Mouse (Mus musculus) intestine, postnatal 0 days (tissue): ENCODE results near the gene Prss43. TPM values are rescaled to one million over a fixed set of nuclear protein-coding genes. Genes with fewer than 3 reads are reported as not detected.
"Not testable (repeated sequence)": the region's sequence is repeated elsewhere in the genome, so short reads cannot be mapped to it uniquely, and the experiment has no call there.

Experiments
- ATAC-seq: fragments of 200-750 bp; cut with Nextera tagmentation; 2 replicates; pipeline ENCODE4 v1.8.0; 2017; ENCODE audit warnings: mild to moderate bottlenecking, moderate TSS enrichment, moderate library complexity
- H3K27ac ChIP-seq: fragments of 300-500 bp; sonication (generic); 2 replicates; pipeline ENCODE4 v1.5.1; 2014; ENCODE audit warnings: mild to moderate bottlenecking, low read depth, low read length, moderate library complexity
- H3K27me3 ChIP-seq: fragments of 300-500 bp; sonication (generic); replicated peaks from 2 replicates; pipeline ENCODE4 v1.6.1; 2014; ENCODE audit warnings: low read length, mixed read lengths; ENCODE audit not compliant: control insufficient read depth, insufficient read depth
- H3K36me3 ChIP-seq: fragments of 300-500 bp; sonication (generic); 2 replicates; pipeline ENCODE4 v1.6.1; 2014; ENCODE audit warnings: mild to moderate bottlenecking, moderate library complexity; ENCODE audit not compliant: control insufficient read depth, insufficient read depth
- H3K4me1 ChIP-seq: fragments of 300-500 bp; sonication (generic); replicated peaks from 2 replicates; pipeline ENCODE4 v1.6.1; 2014; ENCODE audit warnings: antibody characterized with exemption, low read length, mixed read lengths; ENCODE audit not compliant: control insufficient read depth, insufficient read depth
- H3K4me2 ChIP-seq: fragments of 300-500 bp; sonication (generic); replicated peaks from 2 replicates; pipeline ENCODE4 v1.6.1; 2014; ENCODE audit warnings: low read depth, mild to moderate bottlenecking, moderate library complexity
- H3K4me3 ChIP-seq: fragments of 300-500 bp; sonication (generic); 2 replicates; pipeline ENCODE4 v1.5.1; 2014; ENCODE audit warnings: low read depth, low read length
- H3K9ac ChIP-seq: fragments of 300-500 bp; sonication (generic); 2 replicates; pipeline ENCODE4 v1.6.1; 2014; ENCODE audit warnings: mild to moderate bottlenecking, low read depth, low read length
- H3K9me3 ChIP-seq: fragments of 300-500 bp; sonication (generic); 2 replicates; pipeline ENCODE4 v1.6.1; 2016; ENCODE audit warnings: mixed run types; ENCODE audit not compliant: control insufficient read depth
- CTCF ChIP-seq: sonication (generic); IDR thresholded peaks from 2 replicates; pipeline ENCODE4 v1.5.1; 2016; ENCODE audit warnings: low read depth, mild to moderate bottlenecking, control low read depth, antibody characterized with exemption, moderate library complexity
- WGBS: fragments of 180-500 bp; shearing (Covaris S2); extraction: QIAGEN DNeasy Blood & Tissue Kit; methylation state at CpG from one replicate; pipeline ENCODE4 v1.1.7; 2014; 5-methylcytosine and 5-hydroxymethylcytosine counted together
- polyA plus RNA-seq: library from polyadenylated mRNA; unstranded; fragments of >200 nt; fragmentation: Nextera tagmentation; extraction: Ambion mirVana; gene quantifications from 2 replicates; pipeline ENCODE4 v1.2.1, GENCODE M21; 2015

Gene Prss43
- polyA plus RNA-seq, 1 experiment from 2014 or later: not detected

DNA sequence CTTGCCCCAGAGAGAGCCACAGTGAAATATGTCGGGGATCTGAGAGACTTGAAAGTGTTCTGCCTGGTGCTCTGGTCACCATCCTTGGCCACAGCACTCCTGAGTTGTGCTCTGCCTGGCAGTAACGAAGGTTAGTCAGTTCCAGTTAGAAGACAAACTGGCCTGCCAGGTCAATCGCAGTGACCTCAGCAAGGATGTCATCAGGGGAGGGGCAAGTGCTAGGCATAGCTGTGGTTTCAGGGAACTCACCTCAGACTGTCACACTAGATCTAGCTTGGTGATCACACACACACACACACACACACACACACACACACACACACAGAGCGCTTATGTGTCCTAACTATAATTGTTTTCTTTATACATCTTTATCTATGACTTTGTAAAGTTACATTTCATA is 23.2 kb upstream of the Prss43 start:
- H3K4me1 ChIP-seq: no peaks in the 10 kb centered on the region
- H3K4me2 ChIP-seq: no peak overlapping the region
- no peak for ATAC-seq
- no peak overlapping the region for H3K4me3 ChIP-seq
- no peak overlapping the region for H3K9ac ChIP-seq
- no peaks in the 10 kb centered on the region for H3K9me3 ChIP-seq
- no peak overlapping the region for H3K27ac ChIP-seq
- TF ChIP-seq CTCF: no peak
- no peaks in the 10 kb centered on the region for H3K27me3 ChIP-seq
- whole genome bisulfite sequencing: 69% methylated on average over 4 of the region's 4 CpGs
- H3K36me3 ChIP-seq: no peaks in the 10 kb centered on the region

DNA sequence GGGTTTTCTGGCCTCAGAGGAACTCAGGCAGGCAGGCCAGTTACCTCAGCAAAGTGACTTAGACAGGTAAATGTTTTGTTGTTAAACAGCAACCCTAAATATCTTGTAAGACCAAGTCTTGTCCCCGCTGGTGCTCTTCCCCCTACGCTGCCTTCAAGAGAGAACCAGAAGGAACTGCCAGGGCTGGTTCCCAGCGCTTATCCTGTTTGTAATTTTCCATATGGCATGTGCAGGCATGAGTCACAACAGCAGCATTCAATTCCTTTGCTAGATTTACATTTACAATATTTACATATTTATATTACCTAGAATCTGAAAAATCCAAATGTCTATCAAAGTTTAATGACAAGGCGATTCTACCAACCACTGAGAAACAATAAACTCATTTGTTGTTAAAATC is 16.4 kb upstream of the Prss43 start:
- Histone ChIP-seq H3K4me2 (no peak overlapping the region), H3K9me3 (no peaks in the 10 kb centered on the region), H3K9ac (no peak overlapping the region), H3K27ac (no peak overlapping the region), H3K4me3 (no peak overlapping the region), H3K4me1 (no peaks in the 10 kb centered on the region), H3K27me3 (no peaks in the 10 kb centered on the region), H3K36me3 (no peaks in the 10 kb centered on the region)
- no peak for ATAC-seq
- 58% methylated on average over 4 of the region's 4 CpGs for WGBS
- TF ChIP-seq CTCF: no peak

GRCm38 (mm10) chr9:110813789-110814188 is 12.7 kb upstream of the Prss43 start, which contains the start of gene Prss44:
Gene Prss44, plus strand, starts transcription at chr9:110813994.
- H3K9ac ChIP-seq: no peak within 1 kb of the TSS
- H3K27ac ChIP-seq: no peak within 1 kb of the TSS
- no peaks in the 10 kb centered on the region for H3K4me1 ChIP-seq
- 62% methylated on average over 18 of the region's 18 CpGs for WGBS
- no peak within 1 kb of the TSS for H3K4me3 ChIP-seq
- H3K4me2 ChIP-seq: no peak within 1 kb of the TSS
- TF ChIP-seq CTCF: no peak
- no peaks in the 10 kb centered on the region for H3K36me3 ChIP-seq
- no peaks in the 10 kb centered on the region for H3K27me3 ChIP-seq
- no peak for ATAC-seq
- H3K9me3 ChIP-seq: no peaks in the 10 kb centered on the region

- not testable (repeated sequence) for H3K27me3 ChIP-seq, H3K36me3 ChIP-seq, H3K27ac ChIP-seq, H3K4me3 ChIP-seq, H3K9ac ChIP-seq, H3K4me1 ChIP-seq, ATAC-seq, H3K4me2 ChIP-seq, H3K9me3 ChIP-seq
These were observed 5.9 kb upstream of the Prss43 start for GRCm38 (mm10) chr9:110820546-110820945.

- ATAC-seq: no peak
- no peak overlapping the region for H3K4me3 ChIP-seq
- no peaks in the 10 kb centered on the region for H3K27me3 ChIP-seq
- 59% methylated on average over 7 of the region's 7 CpGs for WGBS
- H3K27ac ChIP-seq: no peak overlapping the region
- H3K36me3 ChIP-seq: no peaks in the 10 kb centered on the region
- no peak overlapping the region for H3K9ac ChIP-seq
- no peak for TF ChIP-seq CTCF
- H3K4me1 ChIP-seq: no peaks in the 10 kb centered on the region
- H3K9me3 ChIP-seq: no peaks in the 10 kb centered on the region
- no peak overlapping the region for H3K4me2 ChIP-seq
These were observed 5.1 kb upstream of the Prss43 start for GRCm38 (mm10) chr9:110821436-110821835.

GRCm38 (mm10) chr9:110825426-110825825 is 1.1 kb upstream of the Prss43 start:
- Histone ChIP-seq H3K4me3 (no peak overlapping the region), H3K9me3 (no peaks in the 10 kb centered on the region), H3K36me3 (no peaks in the 10 kb centered on the region), H3K4me2 (no peak overlapping the region), H3K4me1 (no peaks in the 10 kb centered on the region), H3K9ac (no peak overlapping the region), H3K27me3 (no peaks in the 10 kb centered on the region), H3K27ac (no peak overlapping the region)
- no peak for ATAC-seq
- WGBS: 81% methylated on average over 4 of the region's 4 CpGs
- no peak for TF ChIP-seq CTCF

DNA sequence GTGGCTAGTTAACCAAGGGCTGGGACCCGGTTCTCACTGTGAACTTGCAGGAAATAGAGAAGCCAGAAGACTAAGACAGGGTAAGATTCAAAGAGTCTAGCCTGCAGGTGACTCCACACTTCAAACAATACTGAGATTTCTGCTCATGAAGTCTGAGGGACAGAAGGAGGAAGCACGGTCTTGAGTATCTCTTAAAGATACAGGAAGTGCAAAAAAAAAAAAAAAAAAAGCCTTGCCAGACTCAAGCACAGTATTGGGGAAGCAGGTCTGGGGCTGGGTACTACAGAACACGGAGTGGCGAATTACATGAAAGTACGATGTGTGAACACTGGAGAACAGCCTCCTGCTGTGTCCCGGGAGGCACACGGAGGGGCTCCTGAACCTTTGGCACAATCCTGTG is 658 bp upstream of the Prss43 start:
- no peak for ATAC-seq
- no peak overlapping the region for H3K9ac ChIP-seq
- no peaks in the 10 kb centered on the region for H3K4me1 ChIP-seq
- no peak for TF ChIP-seq CTCF
- no peaks in the 10 kb centered on the region for H3K27me3 ChIP-seq
- no peaks in the 10 kb centered on the region for H3K36me3 ChIP-seq
- H3K4me2 ChIP-seq: no peak overlapping the region
- WGBS: 66% methylated on average over 7 of the region's 7 CpGs
- no peaks in the 10 kb centered on the region for H3K9me3 ChIP-seq
- H3K4me3 ChIP-seq: no peak overlapping the region
- no peak overlapping the region for H3K27ac ChIP-seq
